Mouse (Mus musculus): Measurements from ENCODE around the gene Slc29a2. TPM values are rescaled to one million over a fixed set of nuclear protein-coding genes. Genes with fewer than 3 reads are reported as not detected.

Gene Slc29a2
- polyA plus RNA-seq, 1 experiment from 2014 or later = 4.9 TPM

DNA sequence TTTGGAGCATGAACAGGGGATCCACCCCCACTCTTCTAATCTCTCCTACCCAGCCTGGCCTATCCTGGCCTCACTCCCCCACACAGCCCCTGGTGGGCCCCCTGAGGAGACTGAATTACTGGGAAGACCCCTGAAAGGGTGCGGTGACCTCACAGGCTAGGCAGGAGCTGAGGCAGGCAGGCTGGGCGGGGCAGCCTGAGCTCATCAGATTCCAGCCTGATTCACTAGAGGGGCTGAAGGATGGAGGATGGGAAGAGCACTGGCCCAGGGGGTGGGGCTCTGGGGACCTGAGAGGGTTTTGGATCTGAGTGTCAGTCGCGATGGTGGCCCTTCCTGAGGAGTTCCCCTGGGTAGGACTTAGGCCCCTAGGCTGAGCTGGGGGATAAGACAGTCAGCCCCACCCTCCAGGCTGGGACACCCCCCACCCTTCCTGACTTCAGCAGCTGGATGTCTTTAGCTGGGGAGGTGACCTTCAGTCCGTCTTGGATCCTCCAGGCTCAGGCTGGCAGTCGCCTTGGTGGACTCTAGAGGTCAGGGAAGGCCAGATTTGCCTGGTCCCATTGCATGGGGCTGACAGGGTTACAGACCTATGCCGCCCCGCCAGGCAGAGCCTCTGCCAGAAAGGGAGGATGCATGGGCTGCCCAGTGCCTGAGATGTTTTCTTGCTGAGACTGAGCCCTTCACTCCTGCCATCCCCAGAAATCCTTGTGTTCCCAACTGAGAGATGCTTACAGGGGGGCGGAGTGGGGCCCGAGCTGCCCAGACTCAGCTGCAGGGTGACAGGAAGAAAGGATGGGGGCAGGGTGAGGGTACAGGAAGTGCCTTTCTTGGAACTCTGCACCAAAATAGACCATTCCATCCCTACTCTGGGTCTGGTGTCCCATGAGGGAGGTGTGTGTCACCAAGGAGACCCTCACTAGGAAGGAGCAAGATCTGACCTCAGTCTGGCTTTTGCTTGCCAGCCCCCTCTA, 35.4 kb downstream of the Slc29a2 start:
- peak overlapping the region; percentile 4; the same call in 1 of the 2 replicates for H3K4me2 ChIP-seq (ENCODE audit: low read length)
- peaks cover 30% of the 10 kb centered on the region for H3K4me1 ChIP-seq (replicated peaks; ENCODE audit: insufficient read depth, low read length)
- ATAC-seq (replicated peaks; ENCODE audit: low FRiP score, low read depth) = peak; percentile 31; the same call in 1 of the 2 replicates
- peak; percentile 53 for DNase-seq (ENCODE audit: low spot score)
- H3K36me3 ChIP-seq (ENCODE audit: insufficient read depth, low read length) = no peaks in the 10 kb centered on the region
- H3K27ac ChIP-seq = peak overlapping the region; percentile 77
- H3K9me3 ChIP-seq (replicated peaks; ENCODE audit: low read length) = no peaks in the 10 kb centered on the region
- no peaks in the 10 kb centered on the region for H3K27me3 ChIP-seq (ENCODE audit: insufficient read depth, low read length)
- peak overlapping the region; percentile 10; the same call in 1 of the 2 replicates for H3K9ac ChIP-seq (ENCODE audit: low read depth, low read length)
- WGBS = 12% methylated on average over 10 of the region's 10 CpGs
- H3K4me3 ChIP-seq (replicated peaks; ENCODE audit: low read depth, low read length) = no peak overlapping the region
- TF ChIP-seq CTCF (IDR thresholded peaks at IDR 0.05; ENCODE audit: low read depth) = peak; percentile 13; the same call in 1 of the 2 replicates

DNA sequence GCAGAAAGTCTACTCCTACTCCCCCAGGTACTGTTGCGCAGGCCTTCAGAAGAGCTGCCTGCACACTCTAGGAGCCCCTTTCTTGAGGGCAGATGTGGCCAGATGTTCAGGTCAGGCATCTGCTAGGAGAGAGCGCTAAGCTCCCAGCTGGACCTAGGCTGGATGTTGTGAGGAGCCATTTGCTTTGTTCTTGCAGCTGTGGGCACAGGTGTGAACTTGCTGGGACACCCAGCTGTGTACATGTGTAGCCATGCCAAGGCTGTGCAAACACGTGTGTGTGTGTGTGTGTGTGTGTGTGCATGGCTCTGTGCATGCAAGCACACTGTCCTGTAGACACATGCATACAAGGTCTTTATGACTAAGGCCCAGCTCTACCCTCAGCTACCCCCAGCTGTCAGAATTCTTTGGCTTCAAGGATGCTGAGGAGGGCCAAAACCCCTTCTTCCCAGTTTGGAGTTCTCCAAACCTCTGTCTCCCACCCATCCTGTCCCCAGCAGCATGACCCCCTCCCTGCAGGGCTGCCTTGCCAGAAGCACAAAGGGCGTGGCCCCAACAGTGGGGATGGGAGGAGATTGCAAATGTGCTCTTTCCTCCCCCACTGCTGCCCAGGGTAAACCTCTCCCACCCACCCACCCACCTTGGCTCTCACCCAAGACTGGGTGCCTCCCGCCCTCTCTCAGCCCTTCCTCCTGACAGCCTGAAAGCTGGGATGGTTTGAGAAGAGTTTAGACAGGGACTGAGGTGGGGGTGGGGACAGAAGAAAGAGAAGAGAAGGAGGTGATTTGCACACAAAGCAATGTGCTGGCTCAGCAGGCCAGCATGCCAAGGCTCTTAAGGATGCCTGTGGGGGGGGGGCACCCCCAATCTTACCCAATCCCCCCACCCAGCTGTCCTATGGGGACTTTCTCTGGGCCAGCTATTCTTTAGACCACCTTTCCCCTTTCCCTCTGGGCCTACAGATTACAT, 37.0 kb downstream of the Slc29a2 start:
- DNase-seq (ENCODE audit: low spot score) = no peak
- no peaks in the 10 kb centered on the region for H3K9me3 ChIP-seq (replicated peaks; ENCODE audit: low read length)
- no peak for TF ChIP-seq CTCF (IDR thresholded peaks at IDR 0.05; ENCODE audit: low read depth)
- WGBS = 35% methylated on average over 5 of the region's 5 CpGs
- no peak for ATAC-seq (replicated peaks; ENCODE audit: low FRiP score, low read depth)
- H3K4me1 ChIP-seq (replicated peaks; ENCODE audit: insufficient read depth, low read length) = peaks cover 32% of the 10 kb centered on the region
- H3K4me3 ChIP-seq (replicated peaks; ENCODE audit: low read depth, low read length) = no peak overlapping the region
- H3K36me3 ChIP-seq (ENCODE audit: insufficient read depth, low read length) = no peaks in the 10 kb centered on the region
- H3K9ac ChIP-seq (ENCODE audit: low read depth, low read length) = no peak overlapping the region
- H3K27ac ChIP-seq = peak overlapping the region; percentile 8
- H3K27me3 ChIP-seq (ENCODE audit: insufficient read depth, low read length) = no peaks in the 10 kb centered on the region
- no peak overlapping the region for H3K4me2 ChIP-seq (ENCODE audit: low read length)

- H3K4me2 ChIP-seq (ENCODE audit: low read length) = no peak overlapping the region
- H3K4me3 ChIP-seq (replicated peaks; ENCODE audit: low read depth, low read length) = no peak overlapping the region
- WGBS = 88% methylated on average over 5 of the region's 5 CpGs
- H3K36me3 ChIP-seq (ENCODE audit: insufficient read depth, low read length) = no peaks in the 10 kb centered on the region
- no peak for ATAC-seq (replicated peaks; ENCODE audit: low FRiP score, low read depth)
- no peak for TF ChIP-seq CTCF (IDR thresholded peaks at IDR 0.05; ENCODE audit: low read depth)
- no peak overlapping the region for H3K27ac ChIP-seq
- H3K4me1 ChIP-seq (replicated peaks; ENCODE audit: insufficient read depth, low read length) = peaks cover 35% of the 10 kb centered on the region
- no peak for DNase-seq (ENCODE audit: low spot score)
- H3K9ac ChIP-seq (ENCODE audit: low read depth, low read length) = no peak overlapping the region
- H3K9me3 ChIP-seq (replicated peaks; ENCODE audit: low read length) = no peaks in the 10 kb centered on the region
- H3K27me3 ChIP-seq (ENCODE audit: insufficient read depth, low read length) = no peaks in the 10 kb centered on the region
Observed at GRCm38 (mm10) chr19:5062041-5062440, 38.4 kb downstream of the Slc29a2 start.

DNA sequence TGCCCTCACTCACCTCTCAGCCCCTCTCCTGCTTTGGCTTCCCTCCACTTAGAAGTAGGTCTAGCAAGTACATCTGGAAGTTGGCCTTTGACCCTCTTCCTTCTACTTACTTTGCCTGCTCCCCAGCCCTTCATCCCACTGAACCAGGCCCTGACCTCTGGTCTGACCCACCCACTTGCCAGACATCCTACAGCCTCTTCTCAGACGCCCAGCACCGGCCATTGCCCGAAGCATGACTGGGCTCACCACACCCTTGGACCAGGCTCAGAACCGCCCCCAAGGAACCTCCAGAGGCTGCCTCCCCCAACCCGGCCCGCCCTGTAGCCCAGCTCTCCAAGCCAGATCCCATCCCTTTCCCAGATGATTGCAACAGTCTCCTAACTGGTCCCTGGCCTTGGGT, 38.8 kb downstream of the Slc29a2 start:
- H3K27me3 ChIP-seq (ENCODE audit: insufficient read depth, low read length) = no peaks in the 10 kb centered on the region
- H3K27ac ChIP-seq = no peak overlapping the region
- no peaks in the 10 kb centered on the region for H3K36me3 ChIP-seq (ENCODE audit: insufficient read depth, low read length)
- H3K9ac ChIP-seq (ENCODE audit: low read depth, low read length) = no peak overlapping the region
- H3K4me1 ChIP-seq (replicated peaks; ENCODE audit: insufficient read depth, low read length) = peaks cover 39% of the 10 kb centered on the region
- no peak overlapping the region for H3K4me3 ChIP-seq (replicated peaks; ENCODE audit: low read depth, low read length)
- no peak for DNase-seq (ENCODE audit: low spot score)
- no peaks in the 10 kb centered on the region for H3K9me3 ChIP-seq (replicated peaks; ENCODE audit: low read length)
- no peak for TF ChIP-seq CTCF (IDR thresholded peaks at IDR 0.05; ENCODE audit: low read depth)
- ATAC-seq (replicated peaks; ENCODE audit: low FRiP score, low read depth) = no peak
- WGBS = 59% methylated on average over 6 of the region's 6 CpGs
- no peak overlapping the region for H3K4me2 ChIP-seq (ENCODE audit: low read length)

DNA sequence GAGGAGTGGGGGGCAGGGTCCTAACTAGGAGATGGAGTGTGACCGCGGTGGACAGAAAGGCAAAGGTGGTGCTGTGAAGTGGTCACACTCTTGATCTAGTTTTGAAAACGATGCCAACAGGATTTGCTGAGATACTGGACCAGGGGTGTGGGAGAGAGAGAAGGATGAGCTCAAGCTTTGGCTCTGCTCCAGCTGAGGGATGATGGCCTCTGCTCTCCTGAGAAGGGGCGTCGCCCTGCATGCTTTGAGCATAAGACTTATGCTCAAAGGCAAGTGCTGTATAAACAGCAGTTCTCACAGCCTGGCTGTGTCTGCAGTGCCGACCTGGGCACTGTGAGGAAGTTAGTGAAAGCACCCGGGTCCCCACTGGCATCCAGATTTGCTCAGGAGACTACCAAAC, 41.4 kb downstream of the Slc29a2 start:
- no peak for ATAC-seq (replicated peaks; ENCODE audit: low FRiP score, low read depth)
- TF ChIP-seq CTCF (IDR thresholded peaks at IDR 0.05; ENCODE audit: low read depth) = no peak
- Histone ChIP-seq H3K9me3 (replicated peaks; ENCODE audit: low read length) (no peaks in the 10 kb centered on the region), H3K27ac (no peak overlapping the region), H3K4me2 (ENCODE audit: low read length) (no peak overlapping the region), H3K36me3 (ENCODE audit: insufficient read depth, low read length) (no peaks in the 10 kb centered on the region), H3K4me3 (replicated peaks; ENCODE audit: low read depth, low read length) (no peak overlapping the region), H3K27me3 (ENCODE audit: insufficient read depth, low read length) (no peaks in the 10 kb centered on the region), H3K9ac (ENCODE audit: low read depth, low read length) (no peak overlapping the region), H3K4me1 (replicated peaks; ENCODE audit: insufficient read depth, low read length) (peaks cover 38% of the 10 kb centered on the region)
- DNase-seq (ENCODE audit: low spot score) = no peak
- 49% methylated on average over 7 of the region's 7 CpGs for WGBS
